Mouse (Mus musculus) regulatory T cell (primary cell): ENCODE measurements around the gene Ppil6.

Source experiments
- in situ Hi-C: fragments of 300-600 bp; cut with MboI, MseI; formaldehyde crosslinking; loops from one replicate; pipeline ENCODE4 v1.15.1; 2025; ENCODE audit warnings: high pct_unique_total_duplicates

Ppil6 gene

GRCm38 (mm10) chr10:41489708-41490517 lies at the start of gene Ppil6, which contains the start of gene Smpd2:
Gene Ppil6 (plus strand): TSS chr10:41490439.
Gene Smpd2 (minus strand): TSS chr10:41490369.
- in situ Hi-C loops = loop anchor here (5.0 to 10.0 kb wide), 2 partner anchors 38 to 785 kb away; partner anchors contain the start of genes Foxo3 and Zbtb24

GRCm38 (mm10) chr10:41448216-41448615 lies 42.0 kb upstream of the Ppil6 start:
- in situ Hi-C loops = no loop called here

GRCm38 (mm10) chr10:41449684-41450083 lies 40.6 kb upstream of the Ppil6 start:
- in situ Hi-C loops = loop anchor here (5.0 kb wide), 1 partner anchor 38 kb away; no protein-coding TSS in a partner anchor

GRCm38 (mm10) chr10:41450137-41450670 lies 40.0 kb upstream of the Ppil6 start, which contains the start of gene Zbtb24:
Gene Zbtb24 (plus strand): TSS chr10:41450383.
- in situ Hi-C loops = loop anchor here (5.0 kb wide), 1 partner anchor 37 kb away; no protein-coding TSS in a partner anchor

GRCm38 (mm10) chr10:41450780-41451522 lies 39.3 kb upstream of the Ppil6 start:
- in situ Hi-C loops = loop anchor here (5.0 kb wide), 1 partner anchor 36 kb away; no protein-coding TSS in a partner anchor

- in situ Hi-C loops = loop anchor here (5.0 kb wide), 1 partner anchor 36 kb away; no protein-coding TSS in a partner anchor
Observed at GRCm38 (mm10) chr10:41451656-41452055, 38.6 kb upstream of the Ppil6 start.

GRCm38 (mm10) chr10:41452791-41453190 lies 37.4 kb upstream of the Ppil6 start:
- in situ Hi-C loops = loop anchor here (5.0 kb wide), 1 partner anchor 35 kb away; no protein-coding TSS in a partner anchor

- in situ Hi-C loops = no loop called here
Observed at GRCm38 (mm10) chr10:41459990-41460389, 30.2 kb upstream of the Ppil6 start.

- in situ Hi-C loops = no loop called here
Observed at GRCm38 (mm10) chr10:41460501-41460900, 29.7 kb upstream of the Ppil6 start.

GRCm38 (mm10) chr10:41461057-41461722 lies 29.0 kb upstream of the Ppil6 start:
- in situ Hi-C loops = no loop called here

- in situ Hi-C loops = no loop called here
Observed at GRCm38 (mm10) chr10:41464401-41464955, 25.8 kb upstream of the Ppil6 start.

- in situ Hi-C loops = no loop called here
Observed at GRCm38 (mm10) chr10:41467325-41467724, 22.9 kb upstream of the Ppil6 start.

GRCm38 (mm10) chr10:41470693-41471092 lies 19.5 kb upstream of the Ppil6 start:
- in situ Hi-C loops = loop anchor here (10.0 kb wide), 1 partner anchor 1216 kb away; the partner anchor contains the start of gene Gtf3c6

- in situ Hi-C loops = loop anchor here (10.0 kb wide), 1 partner anchor 1218 kb away; the partner anchor contains the start of gene Gtf3c6
Observed at GRCm38 (mm10) chr10:41472534-41472933, 17.7 kb upstream of the Ppil6 start.

- in situ Hi-C loops = loop anchor here (10.0 kb wide), 1 partner anchor 1218 kb away; the partner anchor contains the start of gene Gtf3c6
Observed at GRCm38 (mm10) chr10:41472962-41473481, 17.2 kb upstream of the Ppil6 start.

- in situ Hi-C loops = loop anchor here (10.0 kb wide), 1 partner anchor 1219 kb away; the partner anchor contains the start of gene Gtf3c6
Observed at GRCm38 (mm10) chr10:41473782-41474468, 16.3 kb upstream of the Ppil6 start.

GRCm38 (mm10) chr10:41474981-41475391 lies 15.3 kb upstream of the Ppil6 start:
- in situ Hi-C loops = loop anchor here (5.0 to 10.0 kb wide), 2 partner anchors 173 to 1220 kb away; partner anchors contain the start of genes Ak9, Fig4 and Gtf3c6

GRCm38 (mm10) chr10:41476171-41477017 lies 13.8 kb upstream of the Ppil6 start, which contains the start of gene Mical1:
Gene Mical1 (plus strand): TSS chr10:41476314.
- in situ Hi-C loops = loop anchor here (5.0 to 10.0 kb wide), 2 partner anchors 174 to 1222 kb away; partner anchors contain the start of genes Ak9, Fig4 and Gtf3c6

- in situ Hi-C loops = loop anchor here (5.0 to 10.0 kb wide), 2 partner anchors 175 to 1222 kb away; partner anchors contain the start of genes Ak9, Fig4 and Gtf3c6
Observed at GRCm38 (mm10) chr10:41477018-41477277, 13.3 kb upstream of the Ppil6 start.
